9 mouse cellular contexts compared by ENCODE assay signal in genomic region chr16:91786425-91786824, GRCm38 (mm10). TPM values are rescaled to one million over a fixed set of nuclear protein-coding genes. Genes with fewer than 3 reads are reported as not detected.
A peak's percentile ranks its signal among the peaks of the same experiment; 100 is the strongest.
DNase-seq lines count a peak whose midpoint lies in the region; ATAC-seq and TF ChIP-seq lines count a peak whose summit lies in the region.
"Had no signal": no experiment of that assay in that cellular context is flagged by ENCODE, and none has a peak within 500 bp of the region (broad histone marks: within the 10 kb centered on the region; RNA-seq: fewer than 3 reads in every experiment).

No protein-coding gene starts in this region.

- H3K4me3 ChIP-seq in stomach, embryonic 16.5 days (replicated peaks; ENCODE audit: low read length): no peak overlapping the region
- H3K4me3 ChIP-seq in stomach, postnatal 0 days (ENCODE audit: low read depth, low read length): no peak overlapping the region
- H3K4me3 ChIP-seq: midbrain, embryonic 12.5 days had no signal

- no peaks in the 10 kb centered on the region for H3K27me3 ChIP-seq in stomach, embryonic 16.5 days (ENCODE audit: control insufficient read depth, insufficient read depth, low read length)
- H3K27me3 ChIP-seq in stomach, postnatal 0 days (ENCODE audit: control insufficient read depth, insufficient read depth, low read length): no peaks in the 10 kb centered on the region
- H3K27me3 ChIP-seq: midbrain, embryonic 12.5 days had no signal

- H3K9ac ChIP-seq in stomach, embryonic 16.5 days (ENCODE audit: low read length): no peak overlapping the region
- H3K9ac ChIP-seq in stomach, postnatal 0 days (ENCODE audit: low read length): no peak overlapping the region
- H3K9ac ChIP-seq: midbrain, embryonic 12.5 days had no signal

- TF ChIP-seq CTCF in stomach, postnatal 0 days (IDR thresholded peaks at IDR 0.05; ENCODE audit: low read depth): no peak

- no peak overlapping the region for H3K4me2 ChIP-seq in stomach, embryonic 16.5 days (ENCODE audit: low read depth, low read length)
- no peak overlapping the region for H3K4me2 ChIP-seq in stomach, postnatal 0 days (replicated peaks; ENCODE audit: low read depth)
- H3K4me2 ChIP-seq: midbrain, embryonic 12.5 days had no signal

- no peaks in the 10 kb centered on the region for H3K9me3 ChIP-seq in stomach, embryonic 16.5 days (replicated peaks; ENCODE audit: control insufficient read depth, low read length)
- H3K9me3 ChIP-seq in stomach, postnatal 0 days (ENCODE audit: control insufficient read depth, low read length): no peaks in the 10 kb centered on the region
- H3K9me3 ChIP-seq: midbrain, embryonic 12.5 days had no signal

- no peaks in the 10 kb centered on the region for H3K4me1 ChIP-seq in stomach, embryonic 16.5 days (ENCODE audit: control insufficient read depth, insufficient read depth, low read length)
- no peaks in the 10 kb centered on the region for H3K4me1 ChIP-seq in stomach, postnatal 0 days (replicated peaks; ENCODE audit: control insufficient read depth, insufficient read depth)

- peak; percentile 33 for DNase-seq in gastrocnemius, postnatal 10 days
- DNase-seq in gastrocnemius, adult 8-10 months (ENCODE audit: low spot score in 2 of 2): no peak
- no peak for DNase-seq in stomach, postnatal 0 days (ENCODE audit: low spot score)
- peak; percentile 71 to 76 for DNase-seq in heart, postnatal 36 days
- DNase-seq in testis, postnatal 10 days (ENCODE audit: low spot score): peak; percentile 58
- DNase-seq in urinary bladder, postnatal 14 days (ENCODE audit: low spot score): no peak
- no peak for DNase-seq in ovary, adult 18-20 months (ENCODE audit: low spot score)

- TF ChIP-seq EP300 in stomach, postnatal 0 days (optimal IDR thresholded peaks at IDR 0.05): no peak

- 0 out of 2 replicates have a peak, but pooled peaks have one; percentile 15 for ATAC-seq in stomach, embryonic 16.5 days (ENCODE audit: insufficient read depth, low FRiP score)
- ATAC-seq in stomach, postnatal 0 days (ENCODE audit: low FRiP score, low TSS enrichment): no peak

- no peak overlapping the region for H3K27ac ChIP-seq in stomach, embryonic 16.5 days (ENCODE audit: low read length)
- H3K27ac ChIP-seq in stomach, postnatal 0 days (replicated peaks): no peak overlapping the region
- H3K27ac ChIP-seq: midbrain, embryonic 12.5 days had no signal

- WGBS in stomach, embryonic 16.5 days: 66% methylated on average over 10 of the region's 10 CpGs
- WGBS in stomach, postnatal 0 days: 70% methylated on average over 10 of the region's 10 CpGs

- no peaks in the 10 kb centered on the region for H3K36me3 ChIP-seq in stomach, embryonic 16.5 days (ENCODE audit: control insufficient read depth, insufficient read depth, low read length)
- H3K36me3 ChIP-seq in stomach, postnatal 0 days (ENCODE audit: control insufficient read depth, insufficient read depth, low read length): no peaks in the 10 kb centered on the region; the same call in 1 of the 2 replicates

- intact Hi-C loops in heart, postnatal 36 days (cut with DNase I): no loop called here

RNA-seq across cellular contexts. Expression of gene Itsn1, which starts 57.3 kb away (rescaled TPM):
- total RNA-seq in gastrocnemius, postnatal 10 days (2021): 10 to 100 TPM; 60.2 to 81.2 TPM
- total RNA-seq in gastrocnemius, adult 8-10 months (2022): 10 to 100 TPM; 64.0 to 77.0 (median 70.7) TPM
- polyA plus RNA-seq in stomach, embryonic 16.5 days (2015; fragmentation: Nextera tagmentation; extraction: Ambion mirVana): 16.8 and 18.1 TPM in 2 replicates
- polyA plus RNA-seq in stomach, postnatal 0 days (2015; fragmentation: Nextera tagmentation; extraction: Ambion mirVana): 7.8 and 8.7 TPM in 2 replicates
- total RNA-seq in heart, postnatal 36 days (2021): 10 to 100 TPM; 44.0 to 44.7 TPM

RNA-seq across cellular contexts. Expression of gene Cryzl1, which starts 57.6 kb away (rescaled TPM):
- 10 to 100 TPM; 15.1 to 19.4 TPM for total RNA-seq in gastrocnemius, postnatal 10 days (2021)
- 10 to 100 TPM; 13.2 to 19.2 (median 15.8) TPM for total RNA-seq in gastrocnemius, adult 8-10 months (2022)
- 62.2 and 69.9 TPM in 2 replicates for polyA plus RNA-seq in stomach, embryonic 16.5 days (2015; fragmentation: Nextera tagmentation; extraction: Ambion mirVana)
- polyA plus RNA-seq in stomach, postnatal 0 days (2015; fragmentation: Nextera tagmentation; extraction: Ambion mirVana): 45.2 and 45.3 TPM in 2 replicates
- total RNA-seq in heart, postnatal 36 days (2021): 10 to 100 TPM; 25.6 to 26.4 TPM

Comparison
In these comparisons a context has a peak if more than half of its experiments do, and no peak if none do; other contexts are left out.
1. DNase-seq: peak in gastrocnemius, postnatal 10 days (single experiment), heart, postnatal 36 days (2 of 2) and testis, postnatal 10 days (single experiment); none in gastrocnemius, adult 8-10 months (0 of 2), stomach, postnatal 0 days (single experiment), urinary bladder, postnatal 14 days (single experiment) and ovary, adult 18-20 months (single experiment).